Comparison of ENCODE assay signal across 8 mouse cellular contexts in genomic region chr8:104442299-104443124, GRCm38 (mm10). TPM values are rescaled to one million over a fixed set of nuclear protein-coding genes. Genes with fewer than 3 reads are reported as not detected.
DNase-seq lines count a peak whose midpoint lies in the region; ATAC-seq lines count a peak whose summit lies in the region.

Gene Dync1li2 (minus strand): TSS chr8:104443047.

- no peaks in the 10 kb centered on the region for H3K9me3 ChIP-seq in heart, embryonic 13.5 days
- no peaks in the 10 kb centered on the region for H3K9me3 ChIP-seq in liver, embryonic 13.5 days (replicated peaks)
- no peaks in the 10 kb centered on the region for H3K9me3 ChIP-seq in stomach, embryonic 16.5 days (replicated peaks; ENCODE audit: control insufficient read depth, low read length)

- H3K27me3 ChIP-seq in heart, embryonic 13.5 days (replicated peaks): no peaks in the 10 kb centered on the region
- H3K27me3 ChIP-seq in liver, embryonic 13.5 days: no peaks in the 10 kb centered on the region
- H3K27me3 ChIP-seq in stomach, embryonic 16.5 days (ENCODE audit: control insufficient read depth, insufficient read depth, low read length): no peaks in the 10 kb centered on the region

- peaks cover 36% of the 10 kb centered on the region for H3K36me3 ChIP-seq in heart, embryonic 13.5 days
- H3K36me3 ChIP-seq in liver, embryonic 13.5 days: peaks cover 34% of the 10 kb centered on the region
- H3K36me3 ChIP-seq in stomach, embryonic 16.5 days (ENCODE audit: control insufficient read depth, insufficient read depth, low read length): peaks cover 15% of the 10 kb centered on the region

- H3K27ac ChIP-seq in heart, embryonic 13.5 days (replicated peaks): peak within 1 kb of the TSS; percentile 82
- peak within 1 kb of the TSS; percentile 69 for H3K27ac ChIP-seq in liver, embryonic 13.5 days
- H3K27ac ChIP-seq in stomach, embryonic 16.5 days (ENCODE audit: low read length): peak within 1 kb of the TSS; percentile 86

- DNase-seq in CD4-positive helper T cell, adult 2 months (ENCODE audit: low read depth, low spot score): peak; percentile 93
- DNase-seq in brain, embryonic 18.5 days (ENCODE audit: low read depth, low spot score): peak; percentile 75
- peak; percentile 96 for DNase-seq in kidney, postnatal 10 days
- DNase-seq in liver, embryonic 13.5 days: peak; percentile 85
- DNase-seq in neural tube, embryonic 10.5 days (ENCODE audit: extremely low spot score, low spot score): peak; percentile 96

- H3K9ac ChIP-seq in heart, embryonic 13.5 days: peak within 1 kb of the TSS; percentile 92
- peak within 1 kb of the TSS; percentile 89 for H3K9ac ChIP-seq in liver, embryonic 13.5 days
- H3K9ac ChIP-seq in stomach, embryonic 16.5 days (ENCODE audit: low read length): peak within 1 kb of the TSS; percentile 97

- peak within 1 kb of the TSS; percentile 94 for H3K4me3 ChIP-seq in heart, embryonic 13.5 days
- peak within 1 kb of the TSS; percentile 96 for H3K4me3 ChIP-seq in liver, embryonic 13.5 days (replicated peaks)
- H3K4me3 ChIP-seq in stomach, embryonic 16.5 days (replicated peaks; ENCODE audit: low read length): peak within 1 kb of the TSS; percentile 68

- H3K4me2 ChIP-seq in heart, embryonic 13.5 days: peak within 1 kb of the TSS; percentile 95
- peak within 1 kb of the TSS; percentile 94 for H3K4me2 ChIP-seq in liver, embryonic 13.5 days
- peak within 1 kb of the TSS; percentile 78 for H3K4me2 ChIP-seq in stomach, embryonic 16.5 days (ENCODE audit: low read depth, low read length)

- H3K4me1 ChIP-seq in heart, embryonic 13.5 days: peaks cover 18% of the 10 kb centered on the region
- H3K4me1 ChIP-seq in liver, embryonic 13.5 days (replicated peaks): peaks cover 20% of the 10 kb centered on the region
- H3K4me1 ChIP-seq in stomach, embryonic 16.5 days (ENCODE audit: control insufficient read depth, insufficient read depth, low read length): peaks cover 11% of the 10 kb centered on the region

- peak; percentile 90 for ATAC-seq in erythroid progenitor cell, adult 5-6 weeks (replicated peaks; ENCODE audit: low FRiP score, poor library complexity, severe bottlenecking)
- ATAC-seq in heart, embryonic 13.5 days (ENCODE audit: extremely low read depth, insufficient number of reproducible peaks, low FRiP score, low TSS enrichment): peak; percentile 71
- peak; percentile 91 for ATAC-seq in liver, embryonic 13.5 days (ENCODE audit: low read depth)
- ATAC-seq in stomach, embryonic 16.5 days (ENCODE audit: insufficient read depth, low FRiP score): peak; percentile 83

- WGBS in heart, embryonic 13.5 days: under 1% methylated on average over 75 of the region's 75 CpGs
- WGBS in liver, embryonic 13.5 days (ENCODE audit: insufficient replicate concordance): under 1% methylated on average over 75 of the region's 75 CpGs
- under 1% methylated on average over 74 of the region's 75 CpGs for WGBS in stomach, embryonic 16.5 days

RNA-seq across cellular contexts. Expression of gene Dync1li2, which starts in this region (rescaled TPM):
- 24.1 and 34.4 TPM in 2 replicates for total RNA-seq in erythroid progenitor cell, adult 5-6 weeks (2015; ENCODE audit: low replicate concordance)
- total RNA-seq in erythroid progenitor cell, adult 5-6 weeks (2017; ENCODE audit: low replicate concordance): 62.9 and 69.6 TPM in 2 replicates
- polyA plus RNA-seq in heart, embryonic 13.5 days (2015; fragmentation: Nextera tagmentation; extraction: Ambion mirVana): 45.0 and 51.1 TPM in 2 replicates
- 13.5 and 16.2 TPM in 2 replicates for polyA plus RNA-seq in liver, embryonic 13.5 days (2015; fragmentation: Nextera tagmentation; extraction: Ambion mirVana)
- polyA plus RNA-seq in stomach, embryonic 16.5 days (2015; fragmentation: Nextera tagmentation; extraction: Ambion mirVana): 63.5 and 67.6 TPM in 2 replicates

Comparison
In these comparisons a context has a peak if more than half of its experiments do, and no peak if none do; other contexts are left out.
1. Peak in every context shown above with its lines: DNase-seq, ATAC-seq, H3K4me3 ChIP-seq and H3K27ac ChIP-seq.